Mouse (Mus musculus) CD8-positive naive resting alpha-beta T cell, adult 2 months (primary cell): ENCODE data around the gene Slc2a2.

Source experiments
- DNase-seq, 2 experiments: peaks; one replicate each; pipeline ENCODE4 v3.0.0; 2022; ENCODE audit warnings: low read depth in 2 of 2, low spot score in 2 of 2

Slc2a2 gene

DNA sequence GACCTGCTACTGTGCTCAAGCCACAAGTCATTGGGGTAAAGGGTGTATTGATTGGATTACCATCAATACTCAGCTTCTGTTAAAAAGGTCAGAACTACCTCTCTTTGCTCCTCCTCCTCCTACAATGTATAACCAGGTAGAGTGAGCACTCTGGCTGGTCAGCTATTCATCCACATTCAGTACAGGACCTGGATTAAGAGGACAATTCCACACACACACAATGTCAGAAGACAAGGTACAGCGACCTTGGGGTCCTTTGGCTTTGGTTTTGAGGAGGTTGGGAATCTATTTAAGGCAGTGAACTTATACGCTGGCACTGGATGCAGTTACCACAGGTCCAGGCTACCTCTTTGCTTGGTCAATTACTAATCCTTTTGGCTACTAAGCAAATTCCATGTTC, at the start of gene Slc2a2:
Slc2a2 (plus strand) TSS at position 107 of the 400 bp plus-strand sequence.
- no peak for DNase-seq

DNA sequence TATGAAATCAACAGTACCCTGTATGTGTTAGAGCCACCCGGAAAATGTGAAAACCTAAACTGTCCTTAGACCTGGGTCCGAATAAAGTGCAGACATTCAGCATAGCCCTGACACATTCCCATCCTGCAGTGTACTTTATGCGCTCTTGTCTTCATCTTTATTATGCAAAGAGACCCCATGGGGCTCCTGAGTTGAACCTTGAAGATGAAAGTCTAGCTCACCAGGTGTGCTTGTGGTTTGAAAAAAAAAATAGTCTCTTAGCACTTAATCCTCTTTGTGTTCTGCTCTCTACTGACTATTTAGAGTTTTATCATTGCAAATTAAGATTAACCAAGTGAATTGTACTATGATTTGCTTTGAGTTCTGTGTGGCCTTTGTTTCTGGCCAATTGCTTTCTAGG, 45.1 kb upstream of the Slc2a2 start:
- no peak for DNase-seq

DNA sequence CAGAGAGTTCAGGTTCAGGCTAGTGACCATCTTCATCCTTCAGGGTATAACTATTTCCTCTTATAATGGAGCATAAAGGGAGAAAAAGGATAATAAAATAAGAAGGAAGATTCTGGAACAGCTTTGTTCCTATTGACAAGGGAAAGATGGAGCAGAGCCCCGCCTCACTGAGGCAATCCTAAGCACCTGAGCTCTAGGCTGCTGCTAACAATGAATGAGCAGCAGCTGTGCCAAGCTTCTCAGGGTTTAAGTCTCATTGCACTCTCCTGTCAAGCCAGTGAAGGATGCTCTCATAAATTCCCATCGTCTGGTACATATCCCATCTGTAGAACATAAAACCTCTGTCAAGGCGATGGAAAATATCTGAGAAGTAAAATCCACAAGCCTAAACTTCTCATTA, 44.7 kb upstream of the Slc2a2 start:
- no peak for DNase-seq

DNA sequence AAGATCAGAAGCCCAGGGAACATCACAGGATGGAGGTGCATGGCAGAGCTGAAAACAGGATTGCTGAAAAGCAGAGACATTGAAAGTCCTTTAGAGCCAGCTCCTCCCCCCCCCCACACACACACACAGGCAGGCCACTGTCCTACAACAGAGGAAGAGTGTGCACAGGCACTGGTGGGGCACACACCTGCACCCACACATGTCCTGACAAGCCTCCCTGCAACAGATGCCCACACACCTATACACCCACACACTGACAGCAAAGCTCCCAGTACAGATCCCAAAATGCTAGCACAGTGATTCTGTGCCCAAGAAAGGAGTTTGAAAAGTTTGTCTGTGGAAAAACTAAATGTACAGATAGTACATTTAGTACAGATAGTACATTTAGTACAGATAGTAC, 43.0 kb upstream of the Slc2a2 start:
- no peak for DNase-seq

DNA sequence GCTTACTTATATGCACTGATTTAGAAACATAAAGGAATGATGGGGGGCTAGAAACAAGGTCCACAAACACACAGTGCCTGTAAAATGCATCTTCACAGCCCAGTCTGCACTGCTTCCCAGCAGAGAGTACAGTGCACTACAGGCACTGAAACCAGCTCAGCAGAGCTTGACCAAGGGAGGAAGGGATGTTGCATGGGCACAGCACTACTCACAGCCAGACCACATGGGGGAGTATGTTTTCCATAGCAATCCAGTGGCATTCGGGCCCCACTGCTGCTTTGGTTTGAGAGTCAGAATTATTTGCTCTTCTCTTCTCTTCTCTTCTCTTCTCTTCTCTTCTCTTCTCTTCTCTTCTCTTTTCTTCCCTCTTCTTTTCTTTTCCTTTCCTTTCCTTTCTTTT, 39.4 kb upstream of the Slc2a2 start:
- no peak for DNase-seq

DNA sequence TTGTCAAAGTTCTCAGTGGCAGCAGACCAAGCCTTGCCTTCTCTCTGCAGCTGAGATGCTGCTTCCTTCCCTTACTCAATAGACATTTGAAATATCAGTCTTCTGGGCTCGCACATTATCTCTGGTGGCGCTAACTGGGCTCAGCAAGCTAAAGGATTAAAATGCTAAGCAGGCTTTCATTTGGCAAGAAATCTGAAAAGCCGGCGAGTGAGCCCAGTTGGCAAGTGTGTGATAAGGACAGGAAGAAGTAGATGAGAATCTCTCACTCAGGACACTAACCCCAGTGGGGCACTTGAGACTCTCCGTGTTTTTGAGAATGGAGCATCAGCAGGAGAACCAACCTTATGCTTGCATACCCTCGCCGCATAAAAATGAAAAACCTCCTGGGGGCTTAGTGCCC, 16.9 kb upstream of the Slc2a2 start:
- DNase-seq: no peak

DNA sequence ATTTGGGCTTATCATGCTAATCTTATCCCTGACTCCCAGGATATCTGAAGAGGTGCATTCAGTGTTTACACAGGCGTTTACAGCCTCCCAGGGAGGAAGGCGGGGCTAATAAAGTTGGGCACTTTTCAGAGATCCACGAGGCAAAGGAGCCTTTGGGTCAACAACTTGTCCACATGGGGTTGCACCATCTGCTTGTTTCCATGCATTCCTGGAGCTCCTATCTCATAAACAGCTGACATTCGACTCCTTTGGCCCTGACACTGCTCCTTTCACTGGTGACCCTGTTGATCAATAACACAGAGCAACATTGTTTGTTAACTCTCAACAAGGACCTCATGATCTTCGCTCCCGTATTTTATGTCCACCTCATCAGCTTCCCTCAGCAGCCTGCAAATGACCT, 15.8 kb upstream of the Slc2a2 start:
- no peak for DNase-seq

DNA sequence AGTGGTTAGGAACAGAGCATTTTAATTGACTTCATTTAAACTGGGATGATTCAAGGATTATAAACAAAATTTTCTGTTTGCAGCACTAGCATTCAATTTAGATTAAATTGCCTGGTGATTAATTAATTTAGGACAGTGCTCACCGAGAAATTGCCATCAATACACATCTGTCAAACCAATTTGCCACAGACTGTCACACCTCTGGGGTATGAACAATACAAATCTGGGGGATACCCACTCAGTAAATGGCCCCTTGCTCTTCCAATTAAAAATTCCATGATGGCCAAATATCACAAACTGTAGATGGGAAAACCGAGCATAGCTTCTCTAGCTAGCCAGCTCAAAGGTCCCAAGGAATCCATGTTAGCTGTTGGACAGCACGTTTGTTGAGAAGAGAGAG, 15.3 kb upstream of the Slc2a2 start:
- DNase-seq: no peak

DNA sequence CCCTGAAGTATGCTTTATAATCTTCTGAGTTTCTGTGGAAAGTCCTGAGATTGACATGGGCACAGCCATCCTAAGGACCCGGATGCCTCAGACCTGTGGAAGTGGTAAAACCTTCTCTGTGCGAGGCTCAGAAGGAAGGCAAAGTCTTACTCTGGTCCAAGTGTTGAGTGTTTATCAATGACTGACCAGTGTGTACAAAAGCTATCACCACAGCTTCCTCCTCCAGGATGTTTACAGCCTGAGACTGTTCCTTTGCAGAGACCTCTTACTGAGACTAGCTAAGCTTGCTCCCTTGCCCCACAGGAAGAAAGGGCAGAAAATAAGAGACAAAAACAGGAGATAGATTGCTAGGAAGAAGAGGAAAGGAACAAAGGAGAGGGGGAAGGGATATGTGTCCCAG, 12.2 kb upstream of the Slc2a2 start:
- DNase-seq: no peak

DNA sequence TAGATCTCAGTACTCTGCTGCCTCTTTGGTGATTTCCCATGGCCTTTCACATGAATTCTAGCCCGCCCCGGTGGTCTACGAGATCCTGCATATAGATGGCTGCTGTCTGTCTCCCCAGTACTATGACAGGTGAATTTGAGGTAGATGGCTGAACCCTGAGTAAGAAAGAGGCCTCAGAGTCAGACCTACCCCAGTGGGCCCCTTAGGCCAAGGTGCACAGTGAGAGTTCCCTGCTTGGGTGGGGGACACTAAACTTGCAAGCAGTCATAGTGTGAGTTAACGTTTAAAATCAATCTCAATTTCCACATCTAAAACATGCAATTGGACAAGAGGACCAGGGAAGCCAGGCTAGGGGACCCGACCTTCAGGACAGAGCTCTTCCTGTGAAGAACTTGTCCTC, 2.9 kb upstream of the Slc2a2 start:
- DNase-seq: no peak

DNA sequence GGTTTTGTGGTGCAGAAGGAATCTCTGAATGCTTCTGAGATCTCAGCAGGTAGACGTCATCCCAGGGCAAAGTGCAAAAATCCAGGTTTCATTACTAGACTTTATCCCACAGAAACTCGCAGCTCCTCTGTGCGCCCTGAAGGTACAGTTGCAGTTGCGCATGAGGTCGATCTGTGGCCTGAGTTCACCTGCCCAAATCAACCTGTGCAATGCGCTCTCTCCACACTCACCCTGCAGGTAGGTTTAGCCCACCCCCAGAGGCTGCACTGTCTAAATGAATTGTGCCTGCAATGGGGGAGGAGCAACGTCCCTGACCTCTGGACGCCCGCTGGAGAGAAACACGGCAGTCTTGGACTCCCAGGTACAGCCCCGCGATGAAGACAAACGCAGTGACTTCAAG, 2.1 kb upstream of the Slc2a2 start:
- DNase-seq: no peak

DNA sequence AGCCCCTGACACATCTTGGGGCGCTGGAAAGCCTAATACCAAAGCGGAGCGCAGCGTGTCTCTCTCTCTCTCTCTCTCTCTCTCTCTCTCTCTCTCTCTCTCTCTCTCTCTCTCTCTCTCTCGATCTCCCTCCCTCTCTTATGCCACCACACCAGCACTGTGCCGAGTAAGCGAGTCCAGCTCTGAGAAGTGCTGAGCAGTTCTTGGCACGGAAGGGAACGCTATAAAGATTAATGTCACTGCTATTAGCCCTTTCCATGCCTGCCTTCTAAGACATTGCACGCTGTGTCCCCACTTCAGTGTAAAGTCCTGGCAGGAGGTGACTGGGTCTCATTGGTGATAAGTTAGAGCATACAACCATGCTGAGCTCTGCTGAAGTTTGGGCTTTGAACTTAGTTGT, 1.5 kb upstream of the Slc2a2 start:
- no peak for DNase-seq

DNA sequence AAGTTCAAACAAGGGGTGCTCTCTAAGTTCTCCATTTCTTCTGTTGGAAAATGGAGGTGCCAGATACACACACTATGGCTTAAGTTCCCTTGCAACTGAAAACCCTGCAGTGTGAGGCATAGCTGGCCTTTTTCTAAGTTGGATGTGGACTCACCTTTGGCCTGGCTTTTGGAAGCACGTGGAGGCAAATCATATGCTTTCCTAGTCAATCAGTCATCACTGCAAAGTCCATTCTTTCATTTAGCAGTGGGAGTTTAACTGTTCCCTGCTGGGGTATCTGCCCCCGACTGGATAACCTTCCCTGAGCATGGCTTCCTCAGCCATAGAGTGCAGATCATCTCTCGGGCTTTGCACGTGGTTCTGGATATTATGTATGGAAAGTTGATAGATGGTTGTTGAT, 1.9 kb downstream of the Slc2a2 start:
- no peak for DNase-seq

DNA sequence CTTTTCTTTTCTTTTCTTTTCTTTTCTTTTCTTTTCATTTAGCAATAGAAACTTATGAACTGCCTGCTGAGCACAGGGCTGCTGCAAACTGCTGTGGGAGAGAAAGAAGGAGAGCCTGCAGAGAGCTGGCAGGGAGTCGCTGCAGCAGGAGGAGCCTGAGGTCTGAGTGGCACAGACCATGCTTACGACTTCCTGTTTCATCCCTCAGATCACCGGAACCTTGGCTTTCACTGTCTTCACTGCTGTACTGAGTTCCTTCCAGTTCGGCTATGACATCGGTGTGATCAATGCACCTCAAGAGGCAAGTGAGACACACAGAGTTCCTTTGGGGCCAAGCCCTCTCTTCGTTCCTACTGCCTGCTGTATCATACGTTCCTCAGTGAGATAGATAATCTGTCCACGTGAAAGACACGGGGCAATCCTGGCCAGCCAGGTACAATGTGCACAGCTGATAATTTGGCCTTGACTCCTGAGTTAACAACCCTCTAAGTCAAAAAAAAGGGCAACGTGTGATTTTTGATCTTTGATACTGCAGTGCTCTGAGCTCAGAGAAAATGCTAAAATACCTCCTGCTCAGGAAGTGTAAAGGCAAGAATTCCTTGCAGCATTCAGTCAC, 7.9 kb downstream of the Slc2a2 start:
- no peak for DNase-seq

DNA sequence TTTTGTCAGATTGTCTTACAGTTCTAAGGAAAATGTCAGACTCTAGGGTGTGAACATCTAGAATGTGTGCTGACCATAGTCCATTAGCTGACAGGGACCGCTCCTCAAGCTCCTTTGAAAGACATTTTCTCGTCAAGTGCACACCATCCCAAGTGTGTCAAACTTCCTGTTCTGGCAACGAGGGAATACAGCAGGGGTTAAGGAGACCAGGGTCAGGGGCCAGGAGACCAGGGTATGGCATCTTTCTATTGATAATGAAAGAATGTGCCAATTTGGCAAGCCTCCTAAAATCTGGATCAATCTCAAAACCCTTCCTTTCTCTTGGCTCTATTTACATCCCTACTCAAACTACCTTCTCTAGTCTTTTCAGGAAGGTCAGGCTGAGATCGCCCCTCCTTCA, 9.0 kb downstream of the Slc2a2 start:
- no peak for DNase-seq

DNA sequence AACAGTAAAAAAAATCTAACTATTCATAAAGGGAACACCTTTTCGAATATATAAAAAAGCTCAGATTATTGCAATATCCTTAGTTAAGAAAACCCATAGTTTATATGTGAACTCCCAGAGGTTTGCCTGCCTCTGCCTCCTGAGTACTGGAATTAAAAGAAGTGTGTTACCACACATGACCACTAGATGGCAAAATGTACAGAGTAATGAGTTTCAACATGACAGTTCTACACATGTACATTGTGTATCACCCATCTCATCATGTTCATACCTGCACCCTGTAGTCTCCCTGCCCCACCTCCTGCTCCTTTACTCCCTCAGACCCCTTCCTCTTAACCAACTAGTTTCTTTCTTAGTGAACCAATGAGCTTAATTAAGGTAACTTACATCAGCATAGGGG, 12.0 kb downstream of the Slc2a2 start:
- peak; percentile 14 to 32 for DNase-seq

DNA sequence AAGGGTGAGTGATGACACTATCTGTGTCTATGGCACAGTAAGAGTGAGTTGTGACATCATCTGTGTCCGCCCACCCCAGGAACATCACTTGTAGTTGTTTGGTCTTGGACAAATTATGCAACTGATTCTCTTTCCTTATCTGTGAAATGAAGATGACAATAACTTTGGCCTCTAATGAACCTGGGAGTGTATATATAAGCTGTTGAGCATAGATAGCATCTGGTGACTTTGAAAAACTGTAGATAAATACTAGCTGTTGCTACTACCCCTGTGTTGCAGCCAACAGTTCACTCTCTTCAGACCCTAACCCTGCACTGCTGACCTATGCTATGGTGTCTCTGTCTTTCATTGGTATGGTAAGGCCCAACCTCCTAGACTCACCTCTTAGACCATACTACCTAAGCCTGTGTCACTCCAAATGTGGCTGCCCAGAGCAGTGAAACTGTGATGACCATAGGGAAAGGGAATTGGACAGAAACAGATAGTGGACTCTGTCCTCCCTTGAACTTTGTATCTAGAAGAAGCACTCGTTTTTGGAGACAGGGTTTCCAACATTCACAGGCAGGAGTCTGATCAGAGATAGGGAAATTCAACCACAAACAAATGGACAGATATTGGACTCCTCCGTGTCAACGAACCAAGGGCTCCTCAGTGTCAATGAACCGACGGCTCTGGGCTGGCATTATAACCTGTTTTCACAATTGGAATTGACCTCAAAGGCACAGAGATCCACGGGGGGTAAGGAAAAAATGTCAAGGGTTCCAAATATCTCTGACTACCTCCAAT, 16.4 kb downstream of the Slc2a2 start:
- no peak for DNase-seq

DNA sequence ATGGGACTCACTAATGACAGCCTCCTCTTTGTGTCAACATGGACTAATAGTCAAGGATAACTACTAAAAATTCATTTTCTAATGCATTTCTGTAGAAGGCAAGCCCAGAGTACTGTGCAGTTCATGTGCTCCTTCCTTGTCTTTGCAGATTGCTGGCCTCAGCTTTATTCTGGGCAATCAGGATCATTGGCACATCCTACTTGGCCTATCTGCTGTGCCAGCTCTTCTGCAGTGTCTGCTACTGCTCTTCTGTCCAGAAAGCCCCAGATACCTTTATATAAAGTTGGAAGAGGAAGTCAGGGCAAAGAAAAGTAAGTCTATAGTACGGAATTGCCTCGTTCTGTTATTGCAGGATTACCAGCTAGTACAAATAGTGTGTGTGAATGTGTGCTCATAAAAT, 20.8 kb downstream of the Slc2a2 start:
- no peak for DNase-seq

DNA sequence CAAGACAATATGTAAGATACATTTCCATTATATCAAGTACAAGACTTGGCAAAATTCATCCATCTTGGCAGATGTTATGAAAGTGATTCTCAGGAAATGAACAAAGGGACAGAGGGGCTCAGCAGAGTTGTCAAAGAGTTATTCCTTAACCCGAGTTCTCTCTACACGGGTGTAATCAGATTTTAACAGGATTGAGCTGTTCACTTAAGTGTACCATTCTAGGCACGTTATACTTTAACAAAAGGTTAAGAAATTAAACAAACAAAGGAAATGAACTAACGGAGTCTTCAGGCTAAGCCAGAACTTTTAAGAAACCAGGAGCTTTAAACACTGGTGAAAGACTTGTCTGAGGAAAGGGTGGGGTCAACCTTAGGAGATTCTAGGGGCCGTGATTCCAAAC, 23.5 kb downstream of the Slc2a2 start:
- no peak for DNase-seq

DNA sequence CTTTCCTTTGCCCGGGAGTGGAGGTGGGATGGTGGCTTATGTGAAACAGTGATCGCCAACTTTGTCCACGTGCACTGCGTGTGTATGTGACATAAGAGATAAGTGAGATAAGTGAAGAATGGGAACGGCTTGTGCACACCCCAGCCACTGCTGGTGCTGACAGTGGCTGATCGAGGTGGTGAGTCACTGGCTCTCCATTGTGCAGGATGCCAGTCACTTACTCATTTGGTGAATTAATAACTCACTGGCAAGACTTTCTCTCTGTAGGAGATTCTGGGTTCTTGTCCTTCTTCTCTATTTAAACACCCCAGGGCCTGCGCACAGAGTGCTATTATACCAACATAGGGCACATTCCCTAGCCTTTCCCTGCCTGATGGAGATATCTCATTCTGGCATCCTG, 24.1 kb downstream of the Slc2a2 start:
- no peak for DNase-seq

DNA sequence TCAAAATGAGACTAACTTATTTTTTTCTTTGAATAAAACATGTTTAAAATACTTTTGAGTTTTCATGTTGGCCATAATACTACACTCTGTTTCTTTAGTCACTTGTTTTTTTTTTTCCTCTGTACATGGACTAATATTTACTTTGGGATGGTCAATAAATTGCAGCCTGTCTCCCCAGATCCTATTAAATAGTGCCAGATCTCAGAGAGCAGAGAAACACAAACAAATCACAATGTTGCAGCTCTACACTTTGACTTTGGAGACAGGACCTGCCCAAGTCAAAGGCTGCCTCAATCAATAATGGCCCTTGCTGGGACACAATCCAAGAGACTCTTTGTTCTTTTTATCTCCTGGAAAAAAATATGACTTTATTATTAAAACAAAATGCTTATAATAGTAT, 24.8 kb downstream of the Slc2a2 start:
- no peak for DNase-seq

DNA sequence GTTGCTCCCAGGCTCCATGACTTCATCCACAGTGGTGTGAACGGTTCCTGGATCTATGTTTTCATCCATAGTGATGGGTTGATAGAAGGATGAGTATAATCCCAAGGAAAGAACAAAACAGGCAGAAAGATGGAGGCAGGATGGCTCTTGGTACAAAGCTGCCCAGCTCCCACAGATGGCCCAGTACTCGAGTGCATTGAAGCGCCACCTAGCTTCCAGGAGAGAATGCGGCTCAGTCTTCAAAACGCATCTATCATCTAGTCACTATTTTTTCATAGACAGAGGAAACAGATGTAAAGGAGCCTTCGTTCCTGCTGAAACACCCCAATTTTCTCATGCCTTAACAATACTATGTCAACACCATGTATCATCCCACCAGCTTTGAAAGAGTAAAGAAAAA, 25.8 kb downstream of the Slc2a2 start:
- no peak for DNase-seq

DNA sequence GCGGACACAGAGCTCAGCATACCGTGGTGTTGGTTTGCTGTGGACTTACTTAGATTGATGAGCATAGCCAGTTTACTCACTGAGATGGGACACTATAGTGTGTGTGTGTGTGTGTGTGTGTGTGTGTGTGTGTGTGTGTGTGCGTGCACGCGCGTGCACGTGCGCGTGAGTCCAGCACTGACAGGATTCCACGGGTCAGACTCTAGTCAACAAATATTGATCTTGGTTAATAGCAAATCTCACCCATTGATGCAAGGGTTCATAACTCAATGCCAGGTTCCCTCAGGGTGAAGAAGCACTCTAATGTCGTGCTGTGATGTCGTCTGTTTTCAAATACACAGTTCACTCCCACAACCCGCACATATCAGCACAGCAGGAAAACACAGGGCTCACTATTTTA, 27.5 kb downstream of the Slc2a2 start:
- no peak for DNase-seq
